Mouse (Mus musculus): ENCODE results near the gene Cers1. TPM values are rescaled to one million over a fixed set of nuclear protein-coding genes. Genes with fewer than 3 reads are reported as not detected.

The Cers1 gene
- polyA plus RNA-seq, 1 experiment from 2014 or later, result 5.5 TPM

- no peak for ATAC-seq (ENCODE audit: low FRiP score)
- no peaks in the 10 kb centered on the region for H3K27me3 ChIP-seq (ENCODE audit: control insufficient read depth, insufficient read depth, low read length)
- H3K4me3 ChIP-seq (ENCODE audit: low read depth, low read length), result no peak overlapping the region
- no peak for DNase-seq (ENCODE audit: low spot score, missing footprints)
- H3K9me3 ChIP-seq (ENCODE audit: control insufficient read depth, low read length), result no peaks in the 10 kb centered on the region
- no peaks in the 10 kb centered on the region for H3K4me1 ChIP-seq (ENCODE audit: control insufficient read depth, insufficient read depth, low read length)
- no peak overlapping the region for H3K27ac ChIP-seq (ENCODE audit: low read depth, low read length)
- no peak overlapping the region for H3K9ac ChIP-seq (ENCODE audit: low read length)
- no peak overlapping the region for H3K4me2 ChIP-seq
- peaks cover 36% of the 10 kb centered on the region for H3K36me3 ChIP-seq (ENCODE audit: control insufficient read depth, insufficient read depth, low read length)
- 87% methylated on average over 7 of the region's 7 CpGs for WGBS
These were observed 27.5 kb downstream of the Cers1 start for GRCm38 (mm10) chr8:70343076-70343475.

GRCm38 (mm10) chr8:70343696-70344095 lies 28.1 kb downstream of the Cers1 start:
- WGBS, result 62% methylated on average over 6 of the region's 6 CpGs
- H3K9me3 ChIP-seq (ENCODE audit: control insufficient read depth, low read length), result no peaks in the 10 kb centered on the region
- no peak overlapping the region for H3K4me3 ChIP-seq (ENCODE audit: low read depth, low read length)
- H3K4me1 ChIP-seq (ENCODE audit: control insufficient read depth, insufficient read depth, low read length), result peaks cover 3% of the 10 kb centered on the region; the same call in 1 of the 2 replicates
- no peak overlapping the region for H3K9ac ChIP-seq (ENCODE audit: low read length)
- ATAC-seq (ENCODE audit: low FRiP score) (no peak), DNase-seq (ENCODE audit: low spot score, missing footprints) (no peak)
- no peaks in the 10 kb centered on the region for H3K27me3 ChIP-seq (ENCODE audit: control insufficient read depth, insufficient read depth, low read length)
- H3K36me3 ChIP-seq (ENCODE audit: control insufficient read depth, insufficient read depth, low read length), result peaks cover 35% of the 10 kb centered on the region
- no peak overlapping the region for H3K4me2 ChIP-seq
- H3K27ac ChIP-seq (ENCODE audit: low read depth, low read length), result no peak overlapping the region

GRCm38 (mm10) chr8:70344279-70344678 lies 28.7 kb downstream of the Cers1 start:
- Histone ChIP-seq H3K4me2 (no peak overlapping the region), H3K27ac (ENCODE audit: low read depth, low read length) (no peak overlapping the region), H3K27me3 (ENCODE audit: control insufficient read depth, insufficient read depth, low read length) (no peaks in the 10 kb centered on the region), H3K4me3 (ENCODE audit: low read depth, low read length) (no peak overlapping the region), H3K36me3 (ENCODE audit: control insufficient read depth, insufficient read depth, low read length) (peaks cover 33% of the 10 kb centered on the region), H3K9me3 (ENCODE audit: control insufficient read depth, low read length) (no peaks in the 10 kb centered on the region), H3K9ac (ENCODE audit: low read length) (no peak overlapping the region), H3K4me1 (ENCODE audit: control insufficient read depth, insufficient read depth, low read length) (peaks cover 4% of the 10 kb centered on the region; the same call in 1 of the 2 replicates)
- WGBS, result 83% methylated on average over 2 of the region's 2 CpGs
- ATAC-seq (ENCODE audit: low FRiP score) (no peak), DNase-seq (ENCODE audit: low spot score, missing footprints) (no peak)

DNA sequence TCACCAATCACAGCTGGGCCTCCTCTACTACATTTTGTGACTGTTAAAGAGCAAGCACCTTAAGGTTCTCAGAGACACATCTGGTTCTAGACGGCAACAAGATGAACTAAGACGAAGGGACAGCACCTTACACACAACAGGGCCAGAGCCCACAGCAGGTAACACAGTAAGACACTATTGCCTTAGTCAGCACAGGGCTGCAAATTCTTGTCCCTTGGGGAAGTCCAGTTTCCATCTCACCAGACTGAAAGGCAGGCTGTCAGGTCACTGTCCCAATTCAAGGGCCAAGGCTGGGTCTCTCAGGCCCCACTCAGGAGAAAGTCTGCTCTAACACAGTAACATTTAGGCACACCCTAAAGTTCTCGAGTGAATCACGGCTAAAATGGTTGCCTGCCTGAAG lies 31.9 kb downstream of the Cers1 start:
- Histone ChIP-seq H3K27me3 (ENCODE audit: control insufficient read depth, insufficient read depth, low read length) (no peaks in the 10 kb centered on the region), H3K4me1 (ENCODE audit: control insufficient read depth, insufficient read depth, low read length) (peaks cover 23% of the 10 kb centered on the region), H3K9ac (ENCODE audit: low read length) (no peak overlapping the region), H3K36me3 (ENCODE audit: control insufficient read depth, insufficient read depth, low read length) (peaks cover 21% of the 10 kb centered on the region), H3K9me3 (ENCODE audit: control insufficient read depth, low read length) (no peaks in the 10 kb centered on the region), H3K4me2 (no peak overlapping the region), H3K27ac (ENCODE audit: low read depth, low read length) (no peak overlapping the region), H3K4me3 (ENCODE audit: low read depth, low read length) (no peak overlapping the region)
- DNase-seq (ENCODE audit: low spot score, missing footprints), result no peak
- 90% methylated on average over 4 of the region's 4 CpGs for WGBS
- ATAC-seq (ENCODE audit: low FRiP score), result no peak

- peaks cover 17% of the 10 kb centered on the region for H3K36me3 ChIP-seq (ENCODE audit: control insufficient read depth, insufficient read depth, low read length)
These were observed 32.4 kb downstream of the Cers1 start for GRCm38 (mm10) chr8:70347860-70348420.

GRCm38 (mm10) chr8:70351035-70351999 lies 35.7 kb downstream of the Cers1 start:
- Histone ChIP-seq H3K27me3 (ENCODE audit: control insufficient read depth, insufficient read depth, low read length) (no peaks in the 10 kb centered on the region), H3K27ac (ENCODE audit: low read depth, low read length) (no peak overlapping the region), H3K4me3 (ENCODE audit: low read depth, low read length) (peak overlapping the region; percentile 98), H3K9me3 (ENCODE audit: control insufficient read depth, low read length) (no peaks in the 10 kb centered on the region), H3K36me3 (ENCODE audit: control insufficient read depth, insufficient read depth, low read length) (peaks cover 4% of the 10 kb centered on the region; the same call in 1 of the 2 replicates), H3K9ac (ENCODE audit: low read length) (peak overlapping the region; percentile 97), H3K4me1 (ENCODE audit: control insufficient read depth, insufficient read depth, low read length) (peaks cover 29% of the 10 kb centered on the region), H3K4me2 (peak overlapping the region; percentile 100)
- ATAC-seq (ENCODE audit: low FRiP score), result no peak
- 68% methylated on average over 15 of the region's 15 CpGs for WGBS
- DNase-seq (ENCODE audit: low spot score, missing footprints), result no peak

More at GRCm38 (mm10) chr8:70347860-70348420, 32.4 kb downstream of the Cers1 start:
- no peak overlapping the region for H3K4me3 ChIP-seq (ENCODE audit: low read depth, low read length)
- H3K27ac ChIP-seq (ENCODE audit: low read depth, low read length), result no peak overlapping the region
- no peak overlapping the region for H3K9ac ChIP-seq (ENCODE audit: low read length)
- peaks cover 23% of the 10 kb centered on the region for H3K4me1 ChIP-seq (ENCODE audit: control insufficient read depth, insufficient read depth, low read length)
- DNase-seq (ENCODE audit: low spot score, missing footprints), result no peak
- H3K4me2 ChIP-seq, result no peak overlapping the region
- WGBS, result 83% methylated on average over 1 of the region's 1 CpGs
- no peaks in the 10 kb centered on the region for H3K27me3 ChIP-seq (ENCODE audit: control insufficient read depth, insufficient read depth, low read length)
- no peak for ATAC-seq (ENCODE audit: low FRiP score)
- no peaks in the 10 kb centered on the region for H3K9me3 ChIP-seq (ENCODE audit: control insufficient read depth, low read length)

GRCm38 (mm10) chr8:70352000-70352384 lies 36.4 kb downstream of the Cers1 start:
- peak overlapping the region; percentile 97 for H3K9ac ChIP-seq (ENCODE audit: low read length)
- no peaks in the 10 kb centered on the region for H3K9me3 ChIP-seq (ENCODE audit: control insufficient read depth, low read length)
- ATAC-seq (ENCODE audit: low FRiP score) (no peak), DNase-seq (ENCODE audit: low spot score, missing footprints) (no peak)
- peaks cover 29% of the 10 kb centered on the region for H3K4me1 ChIP-seq (ENCODE audit: control insufficient read depth, insufficient read depth, low read length)
- peaks cover 4% of the 10 kb centered on the region; the same call in 1 of the 2 replicates for H3K36me3 ChIP-seq (ENCODE audit: control insufficient read depth, insufficient read depth, low read length)
- H3K4me2 ChIP-seq, result peak overlapping the region; percentile 100
- no peaks in the 10 kb centered on the region for H3K27me3 ChIP-seq (ENCODE audit: control insufficient read depth, insufficient read depth, low read length)
- no peak overlapping the region for H3K27ac ChIP-seq (ENCODE audit: low read depth, low read length)
- WGBS, result 41% methylated on average over 3 of the region's 3 CpGs
- H3K4me3 ChIP-seq (ENCODE audit: low read depth, low read length), result peak overlapping the region; percentile 98

DNA sequence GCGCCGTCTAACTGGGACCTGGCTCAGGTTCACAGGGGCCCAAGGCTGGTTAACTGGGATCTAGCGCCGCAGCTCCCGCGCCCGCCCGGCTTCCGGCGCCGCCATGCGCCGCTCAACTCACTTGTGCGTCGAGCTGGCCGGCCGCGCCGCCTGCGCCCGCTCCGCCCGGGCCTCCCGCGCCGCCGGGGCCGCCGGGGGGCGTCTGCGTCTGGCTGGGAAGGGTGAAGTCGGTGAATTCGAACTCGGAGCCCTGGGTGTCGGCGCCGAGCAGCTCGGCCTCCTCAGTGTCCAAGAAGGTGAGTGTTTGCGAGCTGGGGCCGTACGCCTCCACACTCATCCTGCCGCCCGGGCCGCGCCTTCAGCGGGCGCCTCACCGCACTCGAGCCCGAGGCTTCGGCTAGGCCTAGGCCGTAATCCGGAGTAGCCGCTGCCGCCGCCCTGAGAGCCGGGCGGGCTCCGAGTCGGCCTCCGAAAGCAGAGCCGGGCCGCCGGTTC lies 37.1 kb downstream of the Cers1 start:
- H3K4me3 ChIP-seq (ENCODE audit: low read depth, low read length), result peak overlapping the region; percentile 98
- DNase-seq (ENCODE audit: low spot score, missing footprints) (peak; percentile 95), ATAC-seq (ENCODE audit: low FRiP score) (peak; percentile 64)
- H3K9me3 ChIP-seq (ENCODE audit: control insufficient read depth, low read length), result no peaks in the 10 kb centered on the region
- under 1% methylated on average over 50 of the region's 64 CpGs for WGBS
- H3K9ac ChIP-seq (ENCODE audit: low read length), result peak overlapping the region; percentile 97
- H3K4me1 ChIP-seq (ENCODE audit: control insufficient read depth, insufficient read depth, low read length), result peaks cover 29% of the 10 kb centered on the region
- peak overlapping the region; percentile 100 for H3K4me2 ChIP-seq
- H3K27ac ChIP-seq (ENCODE audit: low read depth, low read length), result peak overlapping the region; percentile 47
- H3K27me3 ChIP-seq (ENCODE audit: control insufficient read depth, insufficient read depth, low read length), result no peaks in the 10 kb centered on the region
- peaks cover 4% of the 10 kb centered on the region; the same call in 1 of the 2 replicates for H3K36me3 ChIP-seq (ENCODE audit: control insufficient read depth, insufficient read depth, low read length)

Measured in midbrain, embryonic 11.5 days (tissue).